Comparison of ENCODE assay signal across 13 mouse cellular contexts in the genomic region with DNA sequence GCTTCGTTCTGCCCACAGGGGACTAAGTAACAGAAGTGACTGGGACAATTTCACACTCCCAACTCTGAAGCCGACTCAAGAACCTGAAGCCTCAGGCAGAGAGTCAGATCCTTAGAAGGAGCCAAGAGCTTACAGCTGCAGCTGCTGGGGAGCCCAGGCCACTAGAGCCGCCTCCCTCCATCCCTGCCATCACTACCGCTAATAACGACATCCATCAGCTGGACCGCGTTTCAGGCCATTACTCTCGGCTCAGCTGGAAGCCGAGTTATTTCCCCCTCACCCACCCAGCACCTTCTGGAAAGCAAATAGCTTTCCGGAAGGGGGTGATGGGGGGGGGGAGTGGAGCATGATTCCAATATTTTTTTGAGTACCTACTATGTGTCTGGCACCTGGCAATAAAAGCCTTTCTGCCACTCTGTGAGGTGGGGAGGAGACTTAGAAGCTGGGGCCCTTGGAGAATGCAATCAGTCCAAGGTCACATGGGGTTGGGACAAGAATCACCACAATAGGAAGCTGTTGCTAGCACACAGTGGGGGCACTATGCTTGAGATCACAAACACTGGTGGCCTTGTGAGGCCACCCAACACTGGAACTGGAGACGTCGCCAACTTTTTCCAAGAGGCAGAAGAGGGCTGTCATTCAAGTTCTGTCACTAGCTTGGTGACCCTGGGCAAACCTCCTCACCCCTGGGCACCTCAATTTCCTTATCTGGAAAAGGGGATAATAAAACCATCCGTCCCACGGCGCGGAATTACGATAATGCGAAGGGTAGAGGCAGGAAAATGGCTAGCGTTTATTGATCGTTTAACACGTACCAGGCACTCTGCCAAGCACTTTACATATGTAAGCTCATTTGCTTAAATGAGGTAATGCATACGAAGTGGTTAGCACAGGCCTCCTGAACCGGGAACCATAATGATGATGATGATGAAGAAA. TPM values are rescaled to one million over a fixed set of nuclear protein-coding genes. Genes with fewer than 3 reads are reported as not detected.
DNase-seq lines count a peak whose midpoint lies in the region; ATAC-seq lines count a peak whose summit lies in the region.
"Had no signal": no experiment of that assay in that cellular context is flagged by ENCODE, and none has a peak within 500 bp of the region (broad histone marks: within the 10 kb centered on the region; RNA-seq: fewer than 3 reads in every experiment).

No protein-coding gene starts in this region.

- H3K4me2 ChIP-seq in hindbrain, embryonic 13.5 days: peak overlapping the region; percentile 17; the same call in 1 of the 2 replicates
- peak overlapping the region; percentile 18; the same call in 1 of the 2 replicates for H3K4me2 ChIP-seq in neural tube, embryonic 14.5 days (ENCODE audit: low read depth, low read length)
- H3K4me2 ChIP-seq: stomach, embryonic 15.5 days had no signal

- WGBS in hindbrain, embryonic 13.5 days: 45% methylated on average over 23 of the region's 23 CpGs
- WGBS in neural tube, embryonic 14.5 days: 25% methylated on average over 23 of the region's 23 CpGs

- H3K36me3 ChIP-seq in hindbrain, embryonic 13.5 days: no peaks in the 10 kb centered on the region
- no peaks in the 10 kb centered on the region for H3K36me3 ChIP-seq in neural tube, embryonic 14.5 days (ENCODE audit: control insufficient read depth, insufficient read depth, low read length)
- H3K36me3 ChIP-seq: stomach, embryonic 15.5 days had no signal

- H3K4me3 ChIP-seq in hindbrain, embryonic 13.5 days: 0 out of 2 replicates have a peak overlapping the region, but pooled peaks have one; percentile 5
- no peak overlapping the region for H3K4me3 ChIP-seq in neural tube, embryonic 14.5 days (ENCODE audit: low read depth, low read length)
- H3K4me3 ChIP-seq: stomach, embryonic 15.5 days had no signal

- H3K27ac ChIP-seq in hindbrain, embryonic 13.5 days: peak overlapping the region; percentile 85
- peak overlapping the region; percentile 64 for H3K27ac ChIP-seq in neural tube, embryonic 14.5 days (ENCODE audit: low read depth, low read length)
- H3K27ac ChIP-seq: stomach, embryonic 15.5 days had no signal

- ATAC-seq in hindbrain, embryonic 13.5 days (ENCODE audit: low FRiP score): no peak
- 0 out of 2 replicates have a peak, but pooled peaks have one; percentile 20 for ATAC-seq in neural tube, embryonic 14.5 days (ENCODE audit: low read depth)

- DNase-seq in gastrocnemius, postnatal 14 days: peak; percentile 34
- no peak for DNase-seq in gastrocnemius, postnatal 10 days
- DNase-seq in lung, postnatal 10 days: peak; percentile 32
- DNase-seq in lung, postnatal 25 days (ENCODE audit: low spot score): no peak
- DNase-seq in gastrocnemius, adult 18-20 months (ENCODE audit: low spot score): no peak
- DNase-seq in ovary, postnatal 36 days (ENCODE audit: low spot score): no peak
- DNase-seq: adrenal gland, postnatal 25 days; cerebellum, adult 8-10 months; liver had no signal

- 0 out of 2 replicates have a peak overlapping the region, but pooled peaks have one; percentile 11 for H3K9ac ChIP-seq in hindbrain, embryonic 13.5 days
- H3K9ac ChIP-seq in neural tube, embryonic 14.5 days (replicated peaks; ENCODE audit: low read depth, low read length): no peak overlapping the region
- H3K9ac ChIP-seq: stomach, embryonic 15.5 days had no signal

- peaks cover 81% of the 10 kb centered on the region for H3K4me1 ChIP-seq in hindbrain, embryonic 13.5 days (replicated peaks)
- peaks cover 57% of the 10 kb centered on the region for H3K4me1 ChIP-seq in neural tube, embryonic 14.5 days (ENCODE audit: control insufficient read depth, insufficient read depth, low read length)

- 0 out of 2 replicates have a peak, but pooled peaks cover 11% of the 10 kb centered on the region for H3K27me3 ChIP-seq in hindbrain, embryonic 13.5 days
- no peaks in the 10 kb centered on the region for H3K27me3 ChIP-seq in neural tube, embryonic 14.5 days (ENCODE audit: control insufficient read depth, insufficient read depth, low read length)

- intact Hi-C loops in gastrocnemius, postnatal 14 days (cut with DNase I; ENCODE audit: low total_unique reads): no loop called here

- no peaks in the 10 kb centered on the region for H3K9me3 ChIP-seq in hindbrain, embryonic 13.5 days
- no peaks in the 10 kb centered on the region for H3K9me3 ChIP-seq in neural tube, embryonic 14.5 days (ENCODE audit: control insufficient read depth, low read length)
- H3K9me3 ChIP-seq: stomach, embryonic 15.5 days had no signal

RNA-seq across cellular contexts. Expression of a gene that starts 5.7 kb away (rescaled TPM):
- 10 to 100 TPM; 11.7 to 12.2 TPM for total RNA-seq in gastrocnemius, postnatal 14 days (2021)
- total RNA-seq in gastrocnemius, postnatal 10 days (2021): 10 to 100 TPM; 14.3 to 15.8 TPM
- 9.5 and 10.2 TPM in 2 replicates for polyA plus RNA-seq in hindbrain, embryonic 13.5 days (2015; fragmentation: Nextera tagmentation; extraction: Ambion mirVana)
- 17.4 and 19.9 TPM in 2 replicates for polyA plus RNA-seq in neural tube, embryonic 14.5 days (2014; fragmentation: Nextera tagmentation; extraction: Ambion mirVana)
- total RNA-seq in gastrocnemius, adult 18-20 months (2021): 10 to 100 TPM; 21.0 to 29.5 TPM
- total RNA-seq: megakaryocyte, adult 5-6 weeks had no signal

Comparison
In these comparisons a context has a peak if more than half of its experiments do, and no peak if none do; other contexts are left out.
1. DNase-seq: peak in gastrocnemius, postnatal 14 days (single experiment) and lung, postnatal 10 days (single experiment); none in gastrocnemius, postnatal 10 days (single experiment), lung, postnatal 25 days (single experiment), gastrocnemius, adult 18-20 months (single experiment) and ovary, postnatal 36 days (single experiment).